Mouse (Mus musculus) gastrocnemius, adult 18-20 months (tissue): Measurements from ENCODE around the gene Synpo2l. TPM values are rescaled to one million over a fixed set of nuclear protein-coding genes. Genes with fewer than 3 reads are reported as not detected.
"Not testable (repeated sequence)": the region's sequence is repeated elsewhere in the genome, so short reads cannot be mapped to it uniquely, and the experiment has no call there.

Experiments used
- DNase-seq: peaks from one replicate; pipeline ENCODE4 v3.0.0; 2021; ENCODE audit warnings: low spot score
- total RNA-seq, 2 experiments: library from RNA; stranded (reverse); gene quantifications; 2 replicates each; pipeline ENCODE4 v1.2.3; 2021

Gene Synpo2l
- total RNA-seq, 2 experiments from 2014 or later = 141 to 171 TPM

DNA sequence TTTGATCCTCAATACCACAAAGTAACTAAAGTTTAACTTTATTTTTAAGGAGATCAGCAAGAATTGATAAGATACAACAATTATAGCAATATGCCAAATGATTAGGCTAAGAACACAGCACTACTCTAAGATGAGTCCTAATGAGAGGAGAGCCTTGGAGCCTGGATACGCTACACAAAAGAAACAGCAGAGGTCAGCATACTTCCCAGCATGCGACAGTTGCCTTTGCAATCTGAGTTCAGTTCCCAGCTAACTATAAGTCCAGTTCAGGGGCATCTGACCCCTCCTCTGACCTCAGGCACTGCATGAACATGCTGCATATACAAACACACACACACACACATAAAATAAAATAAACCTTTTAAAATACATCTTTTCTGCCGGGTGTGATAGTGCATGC, 22.6 kb downstream of the Synpo2l start:
- no peak for DNase-seq

DNA sequence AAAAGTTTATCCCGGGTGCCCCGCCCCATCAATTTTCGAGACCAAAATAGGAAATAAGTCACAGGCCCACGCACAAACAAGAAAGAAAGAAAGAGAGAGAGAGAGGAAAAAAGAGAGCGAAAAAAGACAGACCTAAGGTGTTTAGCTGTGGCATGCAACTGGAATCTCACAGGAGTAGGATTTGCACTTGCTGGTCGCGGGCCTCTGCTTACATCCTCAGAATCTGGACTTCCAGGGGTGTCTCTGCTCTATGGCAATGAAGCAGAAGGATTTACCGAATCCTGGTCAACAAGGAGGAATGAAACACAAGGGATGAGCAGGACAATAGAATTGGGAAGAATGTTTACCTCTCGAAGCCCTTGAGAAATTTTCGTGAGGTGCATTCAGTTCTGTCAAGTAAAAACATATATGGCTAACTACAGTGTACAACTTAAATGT, 26.7 kb downstream of the Synpo2l start:
- DNase-seq = no peak

DNA sequence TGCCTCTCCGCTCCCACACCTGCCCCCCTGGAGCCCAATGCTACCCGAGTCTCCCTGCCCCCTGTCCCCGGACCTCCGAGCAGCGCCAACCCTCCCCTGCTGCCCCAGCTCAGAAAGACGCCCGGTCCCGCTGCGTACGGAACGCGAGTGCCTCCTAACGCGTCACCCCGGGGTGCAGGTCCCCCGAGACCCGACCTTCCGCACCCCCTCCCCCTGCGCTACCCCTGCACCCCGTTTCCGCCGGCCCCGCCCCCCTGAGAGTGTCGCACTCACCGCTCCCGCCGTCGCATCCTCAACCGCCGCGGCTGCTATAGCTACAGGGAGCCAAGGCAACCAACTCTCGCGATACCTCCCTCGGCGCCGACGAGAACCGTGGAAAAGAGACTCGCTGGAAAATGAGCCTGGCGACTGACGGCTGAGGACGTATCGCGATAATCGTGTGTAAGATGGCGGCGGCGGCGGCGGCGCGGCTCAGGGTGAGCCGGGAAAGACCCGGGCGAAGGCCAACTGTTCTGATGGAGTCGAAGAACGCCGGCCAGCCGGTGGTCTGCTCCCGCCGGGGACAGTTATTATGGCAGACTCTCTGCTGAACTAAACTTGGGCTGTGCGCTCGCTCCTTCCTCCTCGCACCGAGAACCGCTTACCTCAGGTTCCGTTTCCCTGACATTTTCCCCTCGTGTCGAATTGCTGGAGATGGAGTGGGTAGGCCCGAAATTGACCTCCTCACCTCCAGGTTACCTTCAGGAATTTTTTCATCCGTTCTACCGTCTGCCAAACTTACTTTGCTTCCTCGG, 27.3 kb downstream of the Synpo2l start, which contains the start of gene Usp54:
Gene Usp54 (minus strand): TSS at position 420 of the 794 bp plus-strand sequence.
- DNase-seq = peak; percentile 99

DNA sequence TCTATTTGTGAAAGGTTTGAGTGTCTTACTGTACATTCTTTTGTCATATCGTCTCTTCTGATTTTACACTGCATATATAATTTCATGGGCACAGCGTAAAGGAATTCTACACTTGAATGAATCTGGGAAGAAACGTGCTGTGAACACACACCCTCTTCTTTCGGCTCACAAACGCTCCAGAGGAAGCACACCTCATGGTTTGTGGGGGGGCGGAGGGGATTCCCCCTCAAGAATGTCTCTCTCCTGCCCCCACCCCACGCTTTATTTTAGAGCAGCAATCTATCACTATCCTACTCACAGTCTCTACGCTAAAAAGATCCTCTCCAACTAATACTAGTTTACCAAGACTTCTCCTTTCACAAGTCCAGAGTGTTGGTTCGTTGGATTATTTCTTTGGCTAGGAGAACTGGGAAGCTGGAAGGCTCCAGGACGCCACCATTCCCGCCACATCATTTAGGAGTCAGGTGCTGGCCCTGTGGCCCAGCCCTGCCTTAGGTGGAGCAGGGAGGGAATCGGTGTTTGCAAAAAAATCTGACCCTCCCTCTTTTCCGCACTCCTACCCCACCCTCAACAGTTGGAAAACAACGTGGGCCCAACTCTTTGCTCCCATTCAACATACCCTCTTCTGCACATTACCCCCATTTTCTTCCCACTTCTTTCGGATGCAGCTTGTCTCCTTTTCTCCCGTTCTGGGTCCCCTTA, 28.1 kb downstream of the Synpo2l start:
- no peak for DNase-seq

DNA sequence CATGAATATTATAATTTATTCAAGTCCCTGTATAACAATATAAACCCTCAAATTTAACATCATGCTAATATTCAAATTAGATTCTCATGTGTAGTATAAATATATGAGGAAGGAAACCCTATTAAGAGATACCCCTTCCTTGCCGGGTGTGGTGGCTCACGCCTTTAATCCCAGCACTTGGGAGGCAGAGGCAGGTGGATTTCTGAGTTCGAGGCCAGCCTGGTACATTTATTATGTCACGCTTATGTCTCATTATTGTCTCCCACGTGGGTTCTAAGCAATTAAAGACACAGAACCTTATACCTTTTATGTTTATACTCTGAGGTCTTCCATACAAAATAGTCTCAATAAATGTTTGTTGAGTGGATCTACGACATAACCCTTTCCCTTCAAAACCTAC, 29.5 kb downstream of the Synpo2l start:
- no peak for DNase-seq

DNA sequence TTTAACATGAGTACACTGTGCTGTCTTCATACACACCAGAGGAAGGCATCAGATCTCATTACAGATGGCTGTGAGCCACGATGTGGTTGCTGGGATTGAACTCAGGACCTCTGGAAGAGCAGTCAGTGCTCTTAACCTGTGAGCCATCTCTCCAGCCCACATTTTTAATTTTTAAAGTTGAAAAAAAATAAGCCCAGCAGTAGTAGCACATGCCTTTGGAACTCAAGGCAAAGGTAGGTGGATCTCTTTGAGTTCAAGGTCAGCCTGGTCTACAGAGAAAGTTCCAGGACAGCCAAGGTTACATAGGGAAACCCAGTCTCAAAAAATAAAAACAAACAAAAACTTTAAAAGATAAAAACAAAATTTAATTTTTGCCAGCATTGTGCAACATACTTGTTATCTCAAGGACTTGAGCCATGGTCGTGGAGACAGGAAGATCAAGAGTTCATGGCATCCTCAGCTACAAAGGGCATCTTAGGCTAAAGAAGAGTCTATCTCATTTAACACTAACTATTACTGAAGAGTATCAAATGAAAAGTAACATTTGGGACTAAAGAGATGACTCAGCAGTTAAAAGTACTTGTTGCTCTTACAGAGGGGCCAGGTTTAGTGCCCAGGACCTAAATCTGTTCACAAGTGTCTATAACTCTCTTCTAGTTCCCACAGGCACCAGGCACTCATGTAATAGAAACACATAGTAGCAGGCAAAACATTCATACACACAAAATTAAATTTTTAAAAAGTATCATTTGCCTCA, 30.2 kb downstream of the Synpo2l start:
- DNase-seq = no peak

DNA sequence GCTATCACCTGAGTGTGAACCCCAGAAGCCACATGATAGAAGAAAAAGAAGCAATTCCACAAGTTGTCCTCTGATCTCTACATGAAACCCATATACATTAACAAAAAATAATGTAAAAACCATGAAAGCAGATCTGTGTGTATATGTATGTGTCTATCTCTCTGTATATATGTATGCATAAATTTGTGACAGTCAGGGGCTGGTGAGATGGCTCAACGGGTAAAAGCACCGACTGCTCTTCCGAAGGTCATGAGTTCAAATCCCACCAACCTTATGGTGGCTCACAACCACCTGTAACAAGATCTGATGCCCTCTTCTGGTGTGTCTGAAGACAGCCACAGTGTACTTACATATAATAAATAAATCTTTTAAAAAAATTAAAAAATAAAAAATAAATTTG, 31.2 kb downstream of the Synpo2l start:
- not testable (repeated sequence) for DNase-seq

DNA sequence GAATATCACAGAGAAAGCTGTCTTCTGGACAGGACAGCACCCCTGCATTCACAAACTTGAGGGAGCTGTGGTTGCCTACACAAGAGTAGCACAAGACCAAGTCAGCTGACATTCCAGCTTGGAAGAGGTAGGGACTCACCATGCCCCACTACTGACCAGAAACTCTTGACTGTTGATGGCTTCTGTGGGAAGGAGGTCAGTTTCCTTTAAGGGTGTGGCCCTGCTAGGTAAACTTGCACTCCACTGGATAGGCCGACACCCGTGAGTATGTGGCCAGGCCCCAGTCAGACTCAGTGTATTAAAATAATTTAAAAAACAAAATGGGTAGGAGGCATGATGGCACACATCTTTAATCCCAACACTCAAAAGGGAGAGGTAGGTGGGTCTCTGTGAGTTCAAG, 32.6 kb downstream of the Synpo2l start:
- no peak for DNase-seq

DNA sequence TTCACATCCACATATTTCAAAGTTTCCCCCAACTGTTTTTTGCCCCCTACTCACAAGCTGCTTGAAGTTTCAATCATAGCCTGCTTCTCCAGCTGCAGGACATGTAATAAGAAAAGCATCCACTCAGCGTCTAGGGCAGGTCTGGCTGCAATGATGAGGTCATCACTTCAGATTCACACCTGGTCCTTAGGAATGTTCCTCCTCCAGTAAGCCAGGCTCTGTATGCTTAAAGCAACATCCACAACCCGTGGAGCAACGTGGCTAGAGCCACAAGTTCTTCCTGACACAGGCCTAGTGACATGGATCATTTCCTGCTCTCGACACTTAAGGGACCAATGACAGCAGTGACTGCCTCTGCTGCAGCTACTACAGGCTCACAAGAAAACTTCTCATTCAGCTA, 36.9 kb downstream of the Synpo2l start:
- no peak for DNase-seq

DNA sequence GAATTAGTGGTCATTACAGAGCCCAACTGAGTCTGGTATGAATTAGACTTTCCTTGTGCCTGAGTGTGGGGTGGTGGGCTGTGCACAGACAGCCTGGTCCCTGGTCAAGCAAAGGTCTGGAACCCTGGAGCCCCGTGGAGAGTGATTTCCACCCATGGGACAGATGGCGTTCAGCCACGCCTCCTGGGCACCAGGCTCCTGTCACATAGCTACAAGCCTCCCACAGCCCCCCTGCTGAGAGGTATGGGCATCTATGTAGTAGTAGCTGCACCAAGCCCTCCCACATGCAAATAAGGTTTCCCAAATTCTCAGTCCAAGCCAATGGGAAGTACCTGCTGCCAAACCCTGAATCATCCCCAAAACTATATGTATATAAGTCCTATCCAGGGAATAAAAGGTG, 41.2 kb downstream of the Synpo2l start:
- no peak for DNase-seq

DNA sequence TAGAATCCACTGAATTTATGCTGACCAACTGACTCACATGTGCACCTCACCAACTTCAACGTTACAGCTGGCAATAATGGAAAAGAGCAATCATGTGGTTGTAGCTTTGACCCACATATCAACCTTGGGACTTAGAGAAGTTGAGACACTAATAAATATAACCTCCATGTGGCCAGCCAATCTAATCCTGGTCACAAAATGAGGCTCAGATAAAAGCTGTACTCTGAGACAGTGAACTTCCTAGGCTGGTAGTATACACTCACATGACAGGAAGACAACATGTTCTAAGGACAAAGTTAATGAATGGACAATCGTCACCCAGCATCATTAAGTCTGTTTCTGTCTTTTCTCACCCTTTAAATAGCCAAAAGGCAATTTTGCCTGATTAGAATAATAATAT, 41.7 kb downstream of the Synpo2l start:
- no peak for DNase-seq

DNA sequence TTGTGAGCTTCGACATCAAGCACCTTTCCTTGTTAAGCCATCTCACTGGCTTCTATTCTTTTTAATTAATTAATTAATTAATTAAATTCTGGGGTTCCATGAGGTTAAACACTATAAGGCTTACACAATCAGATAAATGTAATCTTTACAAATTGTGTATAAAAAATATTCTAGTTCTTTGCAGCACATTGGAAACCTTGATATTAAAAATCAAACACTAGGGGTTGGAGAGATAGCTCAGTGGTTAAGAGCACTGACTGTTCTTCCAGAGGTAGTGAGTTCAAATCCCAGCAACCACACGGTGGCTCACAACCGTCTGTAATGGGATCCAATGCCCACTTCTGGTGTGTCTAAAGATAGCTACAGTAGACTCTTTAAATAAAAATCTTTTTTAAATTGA, 45.2 kb downstream of the Synpo2l start:
- DNase-seq = no peak

DNA sequence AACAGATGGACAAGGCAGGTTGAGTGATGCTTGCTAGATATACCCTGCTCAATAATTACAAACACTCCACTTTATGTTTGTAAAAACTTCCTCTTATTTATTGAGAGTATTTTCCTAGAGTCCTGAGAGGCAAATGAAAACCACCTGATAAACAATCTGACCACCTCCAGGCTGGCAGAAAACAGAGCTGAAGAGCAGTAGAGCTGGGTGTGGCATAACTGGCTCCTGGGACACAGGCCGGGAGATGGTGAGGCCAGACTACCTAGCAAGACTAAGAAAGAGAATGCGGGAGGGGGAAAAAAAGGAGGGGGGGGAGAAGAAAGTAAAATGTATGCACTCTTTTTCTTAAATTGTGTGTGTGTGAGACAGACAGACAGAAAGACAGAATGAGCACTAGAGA, 45.7 kb downstream of the Synpo2l start:
- DNase-seq = no peak

DNA sequence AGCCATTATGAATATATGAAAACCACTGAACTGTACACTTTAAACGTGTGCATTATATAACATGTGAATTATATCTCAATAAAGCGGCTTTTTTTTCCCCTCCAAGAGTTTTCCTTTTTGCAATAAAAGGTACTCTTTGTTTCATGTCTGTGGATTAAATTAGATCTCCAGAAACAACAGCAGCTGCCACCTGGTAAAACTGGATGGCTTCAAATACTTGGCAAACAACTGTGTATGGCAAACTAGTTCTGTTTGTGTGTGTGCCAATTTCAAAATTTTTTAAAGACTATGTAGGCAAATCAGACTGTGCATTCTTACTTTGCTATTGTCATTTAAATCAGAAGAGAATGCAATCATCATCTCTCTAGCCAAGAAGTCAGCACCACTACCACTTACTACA, 46.3 kb downstream of the Synpo2l start:
- DNase-seq = no peak

DNA sequence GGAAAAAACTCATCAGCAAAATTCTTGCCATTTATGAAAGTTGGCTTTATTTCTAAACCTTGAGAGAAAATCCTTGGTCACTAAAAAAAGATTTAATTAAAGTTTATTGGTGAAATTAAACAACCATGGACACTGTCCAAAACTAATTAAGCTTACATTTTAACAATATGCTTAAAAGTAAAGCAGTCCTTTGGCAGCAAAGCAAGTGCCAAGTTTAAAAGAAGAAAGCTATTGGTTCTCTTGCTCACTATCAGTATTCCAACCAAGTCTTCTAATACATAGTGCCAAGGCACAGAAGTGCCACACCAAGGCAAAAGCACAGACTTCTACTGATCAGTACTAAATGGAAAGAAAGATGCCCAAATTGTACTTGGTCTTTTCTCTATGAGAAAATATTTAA, 49.0 kb downstream of the Synpo2l start:
- no peak for DNase-seq

DNA sequence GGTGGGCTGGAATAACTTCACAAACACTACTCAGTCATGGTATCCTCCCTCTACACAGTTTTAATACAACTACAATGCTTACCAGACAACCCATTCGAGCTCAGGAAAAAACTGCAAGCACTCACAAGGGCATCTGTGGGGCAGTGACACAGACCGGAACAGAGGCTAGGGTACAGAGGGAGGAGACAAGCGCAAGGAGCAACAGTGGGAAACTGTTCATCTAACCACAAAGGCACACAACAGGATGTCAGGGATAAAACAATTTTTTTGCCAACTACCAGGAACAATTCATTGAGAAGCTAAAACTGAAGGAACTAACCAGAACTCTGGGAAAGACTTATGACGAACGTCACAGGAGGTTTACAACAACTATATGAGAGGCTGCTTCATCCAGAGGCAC, 49.9 kb downstream of the Synpo2l start:
- DNase-seq = no peak

DNA sequence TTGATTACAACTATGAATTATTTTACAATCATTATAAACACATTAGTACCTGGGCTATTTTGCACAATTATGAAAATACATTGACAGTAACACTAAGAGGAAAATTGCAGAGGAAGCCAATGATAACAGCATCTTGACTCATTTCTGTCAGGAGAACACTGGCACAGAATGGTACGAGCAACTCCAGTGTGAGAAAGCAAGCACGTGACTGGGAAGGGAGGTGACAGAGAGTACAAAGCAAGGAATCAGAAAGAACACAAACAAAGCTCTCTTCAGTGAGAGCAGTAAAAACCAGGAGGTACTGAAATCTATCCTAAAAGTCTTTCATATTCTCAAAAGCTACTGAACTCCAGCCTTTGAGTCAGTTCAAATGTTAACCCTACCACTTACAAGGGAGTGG, 51.7 kb downstream of the Synpo2l start:
- no peak for DNase-seq

DNA sequence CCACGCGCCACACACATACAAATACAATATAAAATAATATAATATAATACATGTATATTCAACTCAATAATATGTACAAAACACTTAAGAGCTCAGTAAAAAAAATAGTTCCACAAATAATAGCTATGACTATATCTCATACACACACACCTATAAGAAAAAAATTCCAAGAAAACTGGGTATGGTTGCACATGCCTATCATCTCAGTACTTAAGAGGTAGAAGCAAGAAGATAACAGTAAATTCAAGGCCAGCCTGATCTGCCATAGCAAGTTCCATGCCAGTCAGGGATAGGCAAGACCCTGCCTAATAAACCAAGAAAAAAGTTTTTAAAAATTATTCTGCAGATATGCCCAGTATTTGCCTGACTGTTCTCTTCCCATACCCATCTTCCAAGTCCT, 53.1 kb downstream of the Synpo2l start:
- no peak for DNase-seq

DNA sequence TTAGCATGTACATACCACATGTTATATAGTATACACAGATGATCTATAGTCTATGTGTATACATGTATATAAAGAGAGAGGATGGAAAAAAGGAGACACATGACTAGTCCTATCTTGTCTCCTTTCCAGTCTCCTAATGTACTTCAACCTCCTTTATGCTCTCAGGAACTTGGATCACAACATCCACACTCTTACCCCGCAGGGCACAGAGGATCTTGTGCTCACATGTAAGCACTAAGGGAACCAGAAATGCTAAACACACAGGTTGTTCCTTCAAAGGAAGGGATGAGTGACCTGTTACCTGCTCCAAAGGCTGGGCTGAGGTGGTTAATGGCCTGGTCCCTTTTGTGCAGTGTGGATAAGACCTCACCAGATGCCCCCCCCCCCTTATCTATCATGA, 55.3 kb downstream of the Synpo2l start:
- no peak for DNase-seq

DNA sequence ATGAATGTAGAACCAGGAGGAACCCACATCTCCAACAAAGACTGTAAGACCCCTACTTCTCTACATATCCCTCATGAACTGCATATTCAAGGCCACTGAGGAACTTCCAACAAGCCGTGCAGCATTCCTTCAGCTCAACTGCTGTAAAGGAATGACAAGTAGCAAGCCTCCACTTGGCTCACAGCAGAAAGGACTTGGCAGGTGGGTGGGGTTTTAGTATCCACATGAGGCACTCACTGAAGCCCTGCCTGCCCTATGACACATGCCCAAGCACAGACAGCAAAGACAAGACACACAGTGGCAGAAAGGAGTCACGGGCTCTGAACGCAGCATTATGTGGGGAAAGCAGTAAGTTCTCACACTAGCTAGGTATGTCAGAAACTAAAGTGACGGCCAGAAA, 58.0 kb downstream of the Synpo2l start:
- DNase-seq = peak; percentile 76

DNA sequence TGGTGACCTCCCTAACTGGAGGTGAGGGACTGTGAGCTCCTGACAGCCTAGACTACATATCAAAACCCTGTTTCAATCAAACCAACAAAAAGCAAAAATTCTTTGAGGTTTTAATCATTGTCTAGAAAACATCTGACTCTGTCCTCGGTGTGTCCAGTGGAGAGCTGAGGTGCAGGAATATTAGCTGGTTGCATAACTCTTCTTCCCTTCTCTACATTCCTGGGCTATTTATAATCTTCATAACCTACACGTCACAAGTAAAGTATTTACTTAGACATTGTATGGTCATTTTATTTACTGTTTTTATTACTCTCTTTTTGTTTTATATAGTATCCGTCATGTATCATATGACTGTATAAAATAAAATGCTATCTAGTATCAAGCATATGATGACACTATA, 58.6 kb downstream of the Synpo2l start:
- no peak for DNase-seq
